Mouse (Mus musculus) kidney, postnatal 10 days (tissue): ENCODE data around the gene Rbm43.

ENCODE experiments used
- DNase-seq: peaks from one replicate; pipeline ENCODE4 v3.0.0; 2021; ENCODE audit warnings: mixed read lengths

The Rbm43 gene

GRCm38 (mm10) chr2:51934574-51935334 lies at the start of gene Rbm43:
Rbm43 (minus strand) TSS chr2:51935163.
- DNase-seq: peak; percentile 83

DNA sequence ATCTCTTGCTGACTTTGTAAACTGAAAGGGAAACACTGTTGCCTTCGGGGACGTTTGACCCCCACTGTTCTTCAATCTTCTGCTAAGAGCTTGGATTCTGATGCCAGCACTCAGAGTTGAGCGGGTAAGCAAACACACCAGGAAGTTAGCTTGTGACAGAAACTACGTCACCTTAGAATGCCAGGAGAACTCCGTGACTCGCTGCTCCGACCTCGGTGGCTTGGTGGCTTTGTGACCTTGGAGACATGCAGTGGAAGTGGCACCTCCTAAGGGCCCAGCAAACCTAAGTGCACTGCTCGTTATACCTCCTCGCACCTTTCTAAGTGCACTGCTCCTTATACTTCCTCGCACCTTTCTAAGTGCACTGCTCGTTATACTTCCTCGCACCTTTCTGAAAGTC lies 47.3 kb upstream of the Rbm43 start:
- DNase-seq: peak; percentile 6

DNA sequence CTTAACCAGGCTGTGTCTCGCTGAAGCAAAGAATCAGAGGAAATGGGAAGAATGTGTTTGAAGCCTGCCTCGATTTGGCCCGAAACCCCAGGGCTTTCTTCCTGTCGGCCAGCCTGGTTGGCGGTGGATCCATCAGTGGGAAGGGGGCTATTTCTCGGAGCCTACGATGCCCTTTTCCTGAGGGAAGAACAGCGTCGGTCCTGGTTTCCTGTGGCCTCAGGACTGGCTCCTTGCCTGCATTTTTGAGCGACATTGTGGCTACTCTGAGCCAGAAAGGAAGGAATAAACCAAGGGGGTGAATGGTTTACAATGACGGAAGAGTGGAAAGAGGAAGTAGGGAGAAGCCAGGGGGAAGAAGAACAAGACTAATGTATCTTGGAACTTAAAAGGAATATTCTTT lies 46.7 kb upstream of the Rbm43 start:
- peak; percentile 73 for DNase-seq

DNA sequence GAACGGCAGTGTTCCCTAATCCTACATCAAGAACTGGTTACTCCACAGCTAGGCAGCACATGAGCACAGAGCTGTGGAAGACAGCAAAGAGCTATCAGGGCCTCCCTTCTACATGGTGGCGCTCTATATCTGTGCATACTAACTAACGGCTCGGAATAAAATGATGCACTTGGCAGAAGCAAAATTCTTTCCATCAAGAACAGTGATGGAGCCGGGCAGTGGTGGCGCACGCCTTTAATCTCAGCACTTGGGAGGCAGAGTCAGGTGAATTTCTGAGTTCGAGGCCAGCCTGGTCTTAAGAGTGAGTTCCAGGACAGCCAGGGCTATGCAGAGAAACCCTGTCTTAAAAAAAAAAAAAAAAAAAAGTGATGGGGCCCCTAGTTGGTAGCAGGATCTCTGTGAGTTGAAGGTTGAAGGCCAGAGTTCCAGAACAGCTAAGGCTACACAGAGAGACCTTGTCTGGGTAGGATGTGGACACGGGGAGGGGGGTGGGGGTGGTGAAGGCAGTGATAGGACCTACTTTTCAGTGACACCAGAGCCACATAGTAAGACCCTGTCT lies 38.5 kb upstream of the Rbm43 start, which contains the start of gene Nmi:
Gene Nmi (minus strand): TSS at position 85 of the 559 bp plus-strand sequence.
- peak; percentile 18 for DNase-seq

GRCm38 (mm10) chr2:51972641-51973409 lies 37.9 kb upstream of the Rbm43 start:
- peak; percentile 71 for DNase-seq

DNA sequence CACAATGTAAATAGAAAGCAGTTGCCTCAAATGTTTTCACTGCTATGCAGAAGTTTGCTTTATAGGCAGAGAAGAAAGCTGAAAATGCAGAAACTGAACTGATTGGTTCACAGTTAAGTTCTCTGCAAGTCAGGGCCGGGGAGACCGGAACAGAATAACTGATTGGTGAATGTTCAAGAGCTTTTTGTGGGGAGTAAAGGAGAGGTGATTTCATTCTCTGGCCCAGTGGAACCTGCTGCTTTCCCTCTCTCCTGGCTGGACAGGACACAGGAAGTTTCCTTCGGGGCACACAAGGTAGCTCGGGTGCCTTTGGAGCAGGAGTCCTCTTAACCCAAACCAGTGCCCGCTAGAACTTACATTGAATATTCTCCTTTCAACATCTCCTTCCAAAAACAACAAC lies 37.2 kb upstream of the Rbm43 start:
- peak; percentile 36 for DNase-seq

- no peak for DNase-seq
These were observed 35.9 kb upstream of the Rbm43 start for GRCm38 (mm10) chr2:51970897-51971296.

GRCm38 (mm10) chr2:51967288-51967687 lies 32.3 kb upstream of the Rbm43 start:
- no peak for DNase-seq

DNA sequence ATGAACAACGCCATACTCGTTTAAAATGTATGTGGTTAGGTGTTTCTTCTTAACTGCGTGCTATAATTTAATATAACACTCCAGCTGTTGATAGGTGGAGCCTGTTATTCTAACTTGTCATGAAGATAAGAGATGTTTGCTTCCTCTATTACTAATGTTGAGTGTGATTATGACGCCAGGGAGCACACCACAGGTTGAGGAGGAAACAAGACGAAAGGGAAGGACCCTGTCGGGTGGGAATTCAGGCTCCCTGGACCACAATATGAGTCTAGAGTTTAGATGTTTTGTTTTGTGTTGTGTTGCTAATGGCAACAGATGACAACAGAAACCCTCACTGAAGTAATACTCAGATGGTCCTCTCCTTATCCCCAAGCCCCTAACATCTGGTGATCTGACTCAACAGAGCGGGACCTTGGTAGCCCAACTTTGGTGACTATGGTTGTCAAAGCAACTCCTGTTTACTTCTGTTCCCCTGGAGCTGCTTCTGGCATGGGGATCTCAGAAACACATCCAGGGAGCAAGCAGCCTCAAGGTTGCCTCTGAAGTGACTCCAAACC lies 18.8 kb upstream of the Rbm43 start:
- no peak for DNase-seq

- no peak for DNase-seq
These were observed 15.9 kb upstream of the Rbm43 start for GRCm38 (mm10) chr2:51950876-51951275.

DNA sequence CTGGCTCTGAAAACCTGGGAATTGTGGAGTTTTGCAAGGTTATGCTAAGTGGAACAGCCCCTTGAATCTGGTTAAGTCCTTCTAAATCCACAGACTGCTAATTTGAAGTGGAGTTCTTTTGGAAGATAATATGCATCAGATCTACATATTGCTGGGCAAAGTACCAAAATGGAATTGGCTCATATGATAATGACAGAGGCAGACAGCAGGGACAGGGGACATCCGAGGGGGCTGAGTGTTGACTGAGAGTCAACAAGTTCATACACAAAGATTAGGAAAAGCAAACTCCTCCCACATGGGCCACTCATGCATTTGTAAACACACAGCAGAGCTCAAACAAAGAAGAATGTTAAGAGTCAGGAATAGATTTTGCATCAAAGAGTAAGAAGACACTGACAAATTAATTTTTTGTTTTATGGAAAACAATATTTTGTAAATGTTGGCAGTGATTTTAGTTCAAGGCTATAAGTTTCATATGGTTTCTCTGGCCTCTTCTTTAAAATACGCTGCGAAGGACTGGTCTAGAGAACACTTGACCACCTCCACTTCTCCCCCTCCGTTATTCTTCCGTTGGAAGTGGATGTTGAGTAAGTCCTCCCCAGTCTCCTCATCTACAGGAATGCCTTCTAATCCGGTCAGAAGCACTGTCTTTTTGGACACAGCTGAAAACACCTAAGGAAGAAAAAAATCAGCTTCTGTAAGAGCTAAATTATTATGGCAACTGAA lies 13.3 kb upstream of the Rbm43 start:
- DNase-seq: no peak

DNA sequence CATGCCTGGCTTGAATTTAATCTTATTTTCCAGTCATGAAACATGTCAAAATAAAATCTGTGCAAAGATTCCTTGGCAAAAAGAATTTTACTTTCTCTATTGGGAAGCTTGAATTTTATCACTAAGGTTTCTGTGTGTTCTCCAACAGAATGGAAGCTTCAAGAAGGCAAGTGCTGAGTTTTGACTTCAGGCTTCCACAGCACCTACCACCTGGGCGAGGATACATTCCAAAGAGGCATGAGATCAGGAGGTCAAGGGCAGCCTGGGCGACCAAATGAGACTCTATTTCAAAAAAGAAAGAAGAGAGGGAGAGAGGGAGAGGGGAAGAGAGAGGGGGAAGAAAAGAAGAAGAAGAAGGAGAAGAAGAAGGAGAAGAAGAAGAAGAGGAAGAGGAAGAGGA lies 10.8 kb upstream of the Rbm43 start:
- DNase-seq: no peak

- no peak for DNase-seq
These were observed 6.9 kb upstream of the Rbm43 start for GRCm38 (mm10) chr2:51941832-51942231.

DNA sequence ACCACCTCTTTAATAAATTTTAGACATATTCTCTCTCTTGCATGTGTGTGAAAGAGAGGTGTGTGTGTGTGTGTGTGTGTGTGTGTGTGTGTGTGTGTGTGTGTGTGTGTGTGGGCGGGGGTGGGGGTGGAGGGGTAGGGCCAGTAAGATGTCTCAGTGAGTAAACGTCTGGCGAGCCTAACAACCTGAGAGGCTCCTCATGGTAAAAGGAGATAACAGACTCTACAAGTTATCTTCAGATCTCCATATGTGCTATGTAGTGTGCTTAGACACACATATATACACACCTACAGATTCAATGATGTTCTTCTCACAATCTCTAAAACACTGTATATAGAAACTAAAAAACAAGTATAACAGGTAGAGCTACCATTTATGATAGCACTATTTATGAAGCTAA lies 3.8 kb upstream of the Rbm43 start:
- DNase-seq: no peak

DNA sequence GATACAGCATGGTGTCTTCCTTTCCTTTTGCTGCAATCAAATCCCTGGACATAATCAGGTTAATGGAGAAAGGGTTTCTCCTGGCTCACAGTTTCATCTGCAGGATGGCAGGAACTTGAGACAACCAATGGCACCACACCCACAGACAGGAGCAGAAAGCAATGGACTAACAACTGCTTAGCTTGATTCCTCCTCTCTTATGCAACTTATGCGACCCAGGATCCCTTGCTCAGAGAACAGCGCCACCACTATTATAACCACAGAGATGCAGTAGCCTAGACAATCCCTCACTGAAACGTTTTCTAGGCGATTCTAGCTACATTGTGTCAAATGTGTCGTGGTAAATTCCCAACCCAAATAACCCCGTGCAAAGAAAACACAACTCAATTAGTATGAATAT lies 2.0 kb upstream of the Rbm43 start:
- no peak for DNase-seq

- no peak for DNase-seq
These were observed 1.6 kb upstream of the Rbm43 start for GRCm38 (mm10) chr2:51936585-51936984.

- no peak for DNase-seq
These were observed 958 bp upstream of the Rbm43 start for GRCm38 (mm10) chr2:51935921-51936320.

- peak; percentile 12 for DNase-seq
These were observed 1.4 kb downstream of the Rbm43 start for GRCm38 (mm10) chr2:51933341-51934134.

DNA sequence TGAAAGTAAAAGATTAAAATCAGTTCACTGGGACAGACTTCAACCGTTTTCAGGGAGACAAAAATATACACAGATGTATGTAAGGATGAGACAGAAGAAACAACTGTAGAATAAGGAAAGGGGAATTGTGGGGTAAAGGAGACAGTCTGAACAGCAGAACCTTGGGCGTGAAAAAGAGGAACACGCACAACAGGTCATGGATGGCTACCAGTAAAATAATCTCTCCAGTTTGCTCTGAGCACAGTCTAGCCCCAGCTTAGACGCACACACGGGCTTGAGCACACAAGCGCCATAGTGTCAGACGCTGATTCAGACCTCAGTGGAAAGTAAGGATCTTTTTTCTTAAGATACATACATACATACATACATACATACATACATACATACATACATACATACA lies 3.7 kb downstream of the Rbm43 start:
- no peak for DNase-seq

GRCm38 (mm10) chr2:51914944-51915680 lies 19.9 kb downstream of the Rbm43 start:
- DNase-seq: peak; percentile 86

DNA sequence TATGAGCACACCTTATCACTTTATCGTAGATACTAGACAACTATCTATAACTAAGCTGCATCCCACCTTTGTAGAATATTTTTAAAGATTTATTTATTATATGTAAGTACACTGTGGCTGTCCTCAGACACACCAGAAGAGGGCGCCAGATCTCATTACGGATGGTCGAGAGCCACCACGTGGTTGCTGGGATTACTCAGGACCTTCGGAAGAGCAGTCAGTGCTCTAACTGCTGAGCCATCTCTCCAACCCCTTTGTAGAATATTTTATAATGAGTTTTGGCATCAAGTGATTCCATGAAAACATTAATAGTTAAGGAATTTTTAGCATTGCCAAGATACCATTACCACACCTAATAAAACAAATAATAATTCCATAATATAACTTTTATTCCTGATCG lies 20.4 kb downstream of the Rbm43 start:
- no peak for DNase-seq
